Mouse (Mus musculus) midbrain, embryonic 13.5 days (tissue): ENCODE data around the gene Oscar. TPM values are rescaled to one million over a fixed set of nuclear protein-coding genes. Genes with fewer than 3 reads are reported as not detected.

Experiments
- ATAC-seq: fragments of 200-750 bp; cut with Nextera tagmentation; 2 replicates; pipeline ENCODE4 v1.8.0; 2017; ENCODE audit warnings: mild to moderate bottlenecking, moderate TSS enrichment, moderate library complexity
- H3K27ac ChIP-seq: fragments of 300-500 bp; sonication (generic); 2 replicates; pipeline ENCODE4 v1.5.1; 2015; ENCODE audit warnings: inconsistent platforms, mild to moderate bottlenecking, moderate library complexity
- H3K27me3 ChIP-seq: fragments of 300-500 bp; sonication (generic); 2 replicates; pipeline ENCODE4 v1.6.1; 2015; ENCODE audit warnings: mild to moderate bottlenecking, inconsistent platforms
- H3K36me3 ChIP-seq: fragments of 300-500 bp; sonication (generic); 2 replicates; pipeline ENCODE4 v1.6.1; 2015; ENCODE audit warnings: mild to moderate bottlenecking, inconsistent platforms
- H3K4me1 ChIP-seq: fragments of 300-500 bp; sonication (generic); replicated peaks from 2 replicates; pipeline ENCODE4 v1.6.1; 2015; ENCODE audit warnings: inconsistent platforms
- H3K4me2 ChIP-seq: fragments of 300-500 bp; sonication (generic); replicated peaks from 2 replicates; pipeline ENCODE4 v1.6.1; 2015; ENCODE audit warnings: moderate library complexity, mild to moderate bottlenecking, inconsistent platforms
- H3K4me3 ChIP-seq: fragments of 300-500 bp; sonication (generic); replicated peaks from 2 replicates; pipeline ENCODE4 v1.5.1; 2015; ENCODE audit warnings: mild to moderate bottlenecking, inconsistent platforms
- H3K9ac ChIP-seq: fragments of 300-500 bp; sonication (generic); replicated peaks from 2 replicates; pipeline ENCODE4 v1.6.1; 2015; ENCODE audit warnings: mild to moderate bottlenecking, inconsistent platforms
- H3K9me3 ChIP-seq: fragments of 300-500 bp; sonication (generic); 2 replicates; pipeline ENCODE4 v1.6.1; 2016; ENCODE audit warnings: mild to moderate bottlenecking, inconsistent platforms
- WGBS: fragments of 180-500 bp; shearing (Covaris S2); methylation state at CpG from one replicate; pipeline ENCODE4 v1.1.7; 2015; 5-methylcytosine and 5-hydroxymethylcytosine counted together
- polyA plus RNA-seq: library from polyadenylated mRNA; unstranded; fragments of >200 nt; fragmentation: Nextera tagmentation; extraction: Ambion mirVana; gene quantifications from 2 replicates; pipeline ENCODE4 v1.2.1, GENCODE M21; 2015

Gene Oscar
- polyA plus RNA-seq, 1 experiment from 2014 or later = 0.42 TPM

DNA sequence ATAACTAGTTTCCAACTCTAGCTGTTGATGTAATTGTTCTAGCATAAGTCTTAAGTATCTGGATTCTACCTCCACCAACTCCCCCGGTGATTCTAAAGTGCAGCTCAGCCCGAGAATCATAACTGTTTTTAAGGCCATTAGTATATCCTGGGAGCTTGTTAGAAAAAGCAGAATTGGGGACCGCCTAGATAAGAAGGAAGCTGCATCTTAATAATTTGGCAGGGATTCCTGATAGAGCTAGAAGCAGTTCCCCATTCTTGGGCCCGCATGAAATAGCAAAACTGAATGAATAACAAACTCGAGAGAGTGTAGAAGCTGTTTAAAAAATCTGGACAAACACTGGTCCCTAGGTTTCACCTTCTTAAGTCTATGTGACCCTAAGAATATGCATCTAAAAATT, 27.5 kb upstream of the Oscar start:
- H3K36me3 ChIP-seq = peaks cover 47% of the 10 kb centered on the region
- H3K4me2 ChIP-seq = 0 out of 2 replicates have a peak overlapping the region, but pooled peaks have one; percentile 68
- H3K9me3 ChIP-seq = no peaks in the 10 kb centered on the region
- WGBS = 74% methylated on average over 5 of the region's 5 CpGs
- H3K27me3 ChIP-seq = no peaks in the 10 kb centered on the region
- no peak overlapping the region for H3K27ac ChIP-seq
- no peak overlapping the region for H3K9ac ChIP-seq
- H3K4me1 ChIP-seq = peaks cover 32% of the 10 kb centered on the region
- ATAC-seq = no peak
- no peak overlapping the region for H3K4me3 ChIP-seq

DNA sequence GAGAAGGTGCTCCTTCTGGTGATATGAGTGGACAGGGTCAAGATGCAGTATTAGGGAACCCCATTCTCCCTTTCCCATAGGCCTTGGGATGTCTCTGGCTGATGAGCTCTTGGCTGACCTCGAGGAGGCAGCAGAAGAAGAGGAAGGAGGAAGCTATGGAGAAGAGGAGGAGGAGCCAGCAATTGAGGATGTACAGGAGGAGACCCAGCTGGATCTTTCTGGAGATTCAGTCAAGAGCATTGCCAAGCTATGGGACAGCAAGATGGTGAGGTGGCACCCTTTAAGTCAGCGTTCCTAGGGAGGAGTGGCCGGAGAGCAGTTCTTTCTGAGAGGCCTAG, 14.5 kb upstream of the Oscar start:
- Histone ChIP-seq H3K4me2 (peak overlapping the region; percentile 99), H3K4me1 (peaks cover 27% of the 10 kb centered on the region), H3K9me3 (no peaks in the 10 kb centered on the region), H3K4me3 (peak overlapping the region; percentile 79), H3K27ac (no peak overlapping the region), H3K27me3 (no peaks in the 10 kb centered on the region), H3K36me3 (peaks cover 44% of the 10 kb centered on the region), H3K9ac (peak overlapping the region; percentile 82)
- ATAC-seq = peak; percentile 10
- 74% methylated on average over 3 of the region's 3 CpGs for WGBS

DNA sequence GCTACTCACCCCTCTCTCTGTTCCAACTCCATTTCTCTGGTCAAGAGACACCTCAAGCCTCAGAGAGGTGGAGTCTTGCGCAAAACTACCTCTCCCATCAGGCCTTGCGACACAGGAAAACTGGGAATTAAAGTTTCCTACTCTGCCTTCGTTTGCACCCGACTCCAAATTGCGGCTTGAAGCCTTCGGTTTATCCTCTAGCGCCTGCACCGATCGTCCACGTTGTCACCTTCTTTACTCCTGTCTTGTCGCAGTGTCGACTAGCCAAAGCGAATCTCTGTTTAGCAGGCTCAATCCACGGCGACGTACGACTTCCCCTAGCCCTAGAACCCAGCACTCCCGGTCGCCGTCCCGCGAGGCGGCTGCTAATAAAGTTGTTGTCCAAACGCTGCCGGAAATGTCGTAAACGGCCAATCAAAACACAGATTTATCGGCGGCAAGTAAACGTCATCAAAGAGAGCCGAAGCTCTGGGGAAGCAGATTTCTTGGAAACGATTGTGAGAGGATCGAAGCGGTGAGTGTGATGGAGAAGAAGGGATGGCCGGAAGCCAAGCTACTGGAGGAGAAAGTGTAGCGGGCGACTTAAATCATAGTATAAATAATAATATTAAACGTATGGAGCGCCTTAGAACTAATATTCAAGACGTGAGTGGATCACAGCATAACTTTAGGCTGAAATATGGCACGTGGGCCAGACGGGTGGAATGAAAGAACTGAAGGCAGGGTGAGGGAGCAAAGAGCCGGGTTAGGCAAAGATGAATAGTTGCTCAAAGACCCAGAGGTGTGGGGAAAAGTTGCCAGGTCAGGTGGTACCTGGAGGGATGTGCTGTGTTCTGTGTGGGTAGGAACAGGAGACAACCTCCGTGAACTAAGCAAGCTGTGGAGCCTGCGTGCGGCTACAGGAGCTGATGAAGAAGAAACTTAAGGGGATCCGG, 13.9 kb upstream of the Oscar start, which contains the start of the genes Tfpt and Prpf31:
Tfpt (minus strand) TSS at position 387 of the 935 bp plus-strand sequence.
Prpf31 (plus strand) TSS at position 443 of the 935 bp plus-strand sequence.
- H3K27ac ChIP-seq = peak within 1 kb of the TSS; percentile 70; the same call in 1 of the 2 replicates
- peaks cover 44% of the 10 kb centered on the region for H3K36me3 ChIP-seq
- peak within 1 kb of the TSS; percentile 99 for H3K4me2 ChIP-seq
- no peaks in the 10 kb centered on the region for H3K27me3 ChIP-seq
- H3K9ac ChIP-seq = peak within 1 kb of the TSS; percentile 90
- WGBS = under 1% methylated on average over 47 of the region's 47 CpGs
- peak; percentile 89 for ATAC-seq
- no peaks in the 10 kb centered on the region for H3K9me3 ChIP-seq
- H3K4me3 ChIP-seq = peak within 1 kb of the TSS; percentile 79
- H3K4me1 ChIP-seq = peaks cover 27% of the 10 kb centered on the region

DNA sequence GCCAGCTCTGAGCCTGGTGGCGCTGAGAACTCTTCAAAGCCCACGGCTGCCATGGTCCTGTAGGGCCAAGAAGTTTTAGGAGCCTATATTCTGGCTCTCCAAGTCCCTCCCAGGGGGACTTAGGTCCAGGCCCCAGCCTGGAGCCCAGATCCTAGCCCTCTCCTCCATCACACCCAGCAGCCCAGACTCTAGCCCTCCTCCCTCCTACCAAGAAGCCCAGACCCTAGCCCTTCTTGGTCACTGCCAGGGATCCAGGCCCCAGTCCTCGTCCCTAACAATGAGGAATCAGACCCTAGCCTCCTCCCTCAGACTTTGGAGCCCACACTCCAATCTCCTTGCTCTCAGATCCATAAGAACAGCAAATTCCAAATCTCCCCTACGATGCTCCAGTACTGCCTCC, 13.1 kb upstream of the Oscar start:
- Histone ChIP-seq H3K9ac (peak overlapping the region; percentile 90), H3K27ac (peak overlapping the region; percentile 70; the same call in 1 of the 2 replicates), H3K9me3 (no peaks in the 10 kb centered on the region), H3K36me3 (peaks cover 44% of the 10 kb centered on the region), H3K4me2 (peak overlapping the region; percentile 99), H3K4me1 (peaks cover 27% of the 10 kb centered on the region), H3K27me3 (no peaks in the 10 kb centered on the region), H3K4me3 (peak overlapping the region; percentile 79)
- WGBS = 41% methylated on average over 4 of the region's 4 CpGs
- ATAC-seq = peak; percentile 81

DNA sequence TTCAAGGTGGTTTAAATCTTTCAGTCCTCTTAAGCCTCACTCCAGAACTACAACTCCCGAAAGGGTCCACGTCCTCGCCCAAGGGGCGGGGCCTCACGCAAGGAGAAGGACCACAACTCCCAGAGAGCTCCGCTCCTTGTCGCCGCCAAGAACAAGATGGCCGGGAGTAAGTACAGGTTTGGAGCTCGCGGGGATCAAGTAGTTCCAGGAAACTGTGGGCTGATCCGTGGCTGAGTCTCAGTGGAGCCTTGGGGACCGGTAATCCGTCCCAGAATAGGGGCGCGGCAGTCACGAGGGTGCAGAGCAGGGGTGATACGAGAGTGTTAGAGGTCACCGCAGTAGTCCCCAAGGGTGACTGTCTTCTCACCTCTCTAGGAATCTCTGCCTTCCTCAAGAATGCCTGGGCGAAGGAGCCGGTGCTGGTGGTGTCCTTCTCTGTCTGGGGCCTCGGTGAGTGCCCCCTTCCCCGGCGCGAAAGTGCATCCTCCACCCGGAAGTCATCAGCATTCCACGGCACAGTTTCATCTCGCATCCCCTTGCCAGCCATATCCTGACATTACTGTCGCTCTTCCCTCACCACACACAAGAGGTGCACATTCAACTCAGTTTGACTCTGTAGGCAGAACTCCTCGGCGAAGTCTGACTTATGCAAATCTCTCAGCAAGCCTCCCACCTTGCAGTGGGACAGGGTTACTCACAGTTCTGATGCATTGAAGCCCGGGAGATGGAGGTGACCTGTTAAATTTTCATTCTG, 1.5 kb upstream of the Oscar start, which contains the start of gene Ndufa3:
Ndufa3 (plus strand) TSS at position 132 of the 754 bp plus-strand sequence.
- H3K27ac ChIP-seq = peak within 1 kb of the TSS; percentile 59
- peak; percentile 98 for ATAC-seq
- no peaks in the 10 kb centered on the region for H3K9me3 ChIP-seq
- peaks cover 30% of the 10 kb centered on the region for H3K36me3 ChIP-seq
- under 1% methylated on average over 32 of the region's 32 CpGs for WGBS
- peak within 1 kb of the TSS; percentile 88 for H3K4me2 ChIP-seq
- peak within 1 kb of the TSS; percentile 88 for H3K9ac ChIP-seq
- H3K4me3 ChIP-seq = peak within 1 kb of the TSS; percentile 82
- no peaks in the 10 kb centered on the region for H3K27me3 ChIP-seq
- peaks cover 12% of the 10 kb centered on the region for H3K4me1 ChIP-seq

DNA sequence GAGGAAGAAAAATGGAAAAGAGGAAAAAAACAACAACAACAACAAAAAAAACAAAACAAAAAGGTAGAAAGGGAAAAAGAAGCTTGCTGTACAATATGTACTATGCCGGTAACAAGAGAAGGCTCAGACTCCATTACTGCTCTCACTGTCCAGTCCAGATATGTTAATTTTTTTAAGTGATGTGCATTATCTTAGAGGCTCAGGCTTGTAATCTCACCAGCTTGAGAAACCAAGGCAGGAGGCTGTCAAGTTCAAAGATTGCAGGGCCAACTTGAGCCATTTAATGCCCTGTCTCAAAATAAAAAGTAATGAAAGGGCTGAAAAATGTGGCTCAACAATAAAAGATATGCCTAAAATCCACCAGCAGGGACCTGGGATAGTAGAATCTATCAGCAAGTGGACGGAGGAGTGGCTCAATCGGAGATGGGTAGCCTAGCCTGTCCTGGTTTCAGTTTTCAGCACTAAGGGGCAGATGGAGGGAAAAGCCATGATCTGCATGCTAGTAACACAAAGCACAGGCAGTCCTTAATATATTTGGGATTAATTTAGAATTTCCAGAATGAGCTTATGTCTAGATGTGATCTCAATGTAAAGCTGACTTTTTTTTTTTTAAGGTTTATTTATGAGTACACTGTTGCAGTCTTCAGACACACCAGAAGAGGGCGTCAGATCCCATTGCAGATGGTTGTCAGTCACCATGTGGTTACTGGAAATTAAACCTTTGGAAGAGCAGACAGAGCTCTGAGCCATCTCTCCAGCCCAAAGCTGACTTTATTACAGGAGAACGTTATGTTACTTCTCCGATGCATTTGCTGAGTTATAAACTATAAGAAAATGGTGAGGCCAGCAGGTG, 658 bp upstream of the Oscar start:
- peak overlapping the region; percentile 82 for H3K4me3 ChIP-seq
- H3K36me3 ChIP-seq = peaks cover 24% of the 10 kb centered on the region
- 40% methylated on average over 6 of the region's 6 CpGs for WGBS
- no peaks in the 10 kb centered on the region for H3K27me3 ChIP-seq
- peak; percentile 62 for ATAC-seq
- no peaks in the 10 kb centered on the region for H3K9me3 ChIP-seq
- peak overlapping the region; percentile 88; the same call in 1 of the 2 replicates for H3K4me2 ChIP-seq
- H3K27ac ChIP-seq = no peak overlapping the region
- H3K9ac ChIP-seq = no peak overlapping the region
- peaks cover 12% of the 10 kb centered on the region for H3K4me1 ChIP-seq

DNA sequence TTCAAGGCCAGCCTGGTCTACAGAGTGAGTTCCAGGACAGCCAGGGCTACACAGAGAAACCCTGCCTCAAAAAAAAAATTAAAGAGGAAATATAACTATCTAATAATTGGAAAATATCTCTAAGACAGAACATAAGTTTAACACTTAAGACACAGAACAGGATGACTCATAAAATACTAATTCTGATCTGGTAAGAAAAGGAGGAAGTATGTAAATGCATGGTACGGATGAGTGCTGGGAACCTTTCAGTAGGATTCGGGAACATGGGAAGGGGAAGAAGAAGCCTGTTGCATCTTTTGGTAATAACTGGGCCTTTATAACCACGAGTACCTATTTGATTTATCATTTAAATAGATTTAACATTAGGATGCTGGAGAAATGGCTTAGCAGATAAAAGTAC, 1.9 kb downstream of the Oscar start:
- Histone ChIP-seq H3K36me3 (no peaks in the 10 kb centered on the region), H3K4me2 (no peak overlapping the region), H3K4me3 (no peak overlapping the region), H3K9me3 (no peaks in the 10 kb centered on the region), H3K27ac (no peak overlapping the region), H3K4me1 (peaks cover 12% of the 10 kb centered on the region), H3K9ac (no peak overlapping the region), H3K27me3 (no peaks in the 10 kb centered on the region)
- 88% methylated on average over 3 of the region's 3 CpGs for WGBS
- ATAC-seq = no peak

DNA sequence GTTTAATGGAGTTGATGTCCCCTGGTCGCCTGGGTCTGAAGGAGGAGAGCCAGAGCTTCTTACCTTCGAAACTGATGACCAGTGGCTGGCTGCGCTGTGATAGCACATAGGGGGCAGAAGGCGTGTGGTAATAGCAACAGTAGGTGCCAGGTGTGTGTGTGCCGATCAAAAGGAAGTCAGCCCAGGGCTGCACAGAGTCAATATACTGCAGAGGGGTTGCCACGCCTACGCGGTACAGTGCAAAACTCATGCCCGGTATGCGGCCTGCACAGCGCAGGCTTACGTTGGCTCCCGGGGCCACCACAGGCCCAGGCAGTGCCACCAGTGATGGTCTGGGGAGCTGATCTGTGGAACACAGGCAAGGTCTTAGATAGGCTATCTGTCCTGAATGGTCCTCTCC, 5.0 kb downstream of the Oscar start:
- no peaks in the 10 kb centered on the region for H3K9me3 ChIP-seq
- no peaks in the 10 kb centered on the region for H3K27me3 ChIP-seq
- no peak overlapping the region for H3K9ac ChIP-seq
- WGBS = 89% methylated on average over 13 of the region's 13 CpGs
- no peaks in the 10 kb centered on the region for H3K4me1 ChIP-seq
- H3K36me3 ChIP-seq = no peaks in the 10 kb centered on the region
- no peak overlapping the region for H3K4me3 ChIP-seq
- no peak overlapping the region for H3K4me2 ChIP-seq
- H3K27ac ChIP-seq = no peak overlapping the region
- no peak for ATAC-seq

DNA sequence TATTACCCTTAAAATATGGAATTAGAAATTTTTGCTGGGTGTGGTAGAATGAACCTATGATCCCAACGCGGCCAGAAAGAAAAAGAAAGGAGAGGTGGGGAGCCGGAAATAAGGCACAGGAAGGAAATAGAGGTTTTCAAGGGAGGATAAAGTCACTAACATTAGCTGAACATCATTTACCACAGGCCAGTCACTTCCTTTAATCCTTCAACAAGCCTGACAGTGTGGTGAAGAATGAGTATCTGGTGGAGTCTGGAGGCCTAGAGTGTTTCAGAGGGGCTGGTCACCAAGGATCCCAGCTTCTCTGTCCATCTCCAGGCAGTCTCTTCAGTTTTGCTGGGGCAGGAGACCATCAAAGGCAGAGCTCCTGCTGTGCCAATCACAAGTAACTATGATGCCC, 5.5 kb downstream of the Oscar start:
- Histone ChIP-seq H3K27me3 (no peaks in the 10 kb centered on the region), H3K4me2 (no peak overlapping the region), H3K27ac (no peak overlapping the region), H3K36me3 (no peaks in the 10 kb centered on the region), H3K4me3 (no peak overlapping the region), H3K9me3 (no peaks in the 10 kb centered on the region), H3K9ac (no peak overlapping the region), H3K4me1 (no peaks in the 10 kb centered on the region)
- ATAC-seq = no peak
- WGBS = 91% methylated on average over 3 of the region's 3 CpGs

DNA sequence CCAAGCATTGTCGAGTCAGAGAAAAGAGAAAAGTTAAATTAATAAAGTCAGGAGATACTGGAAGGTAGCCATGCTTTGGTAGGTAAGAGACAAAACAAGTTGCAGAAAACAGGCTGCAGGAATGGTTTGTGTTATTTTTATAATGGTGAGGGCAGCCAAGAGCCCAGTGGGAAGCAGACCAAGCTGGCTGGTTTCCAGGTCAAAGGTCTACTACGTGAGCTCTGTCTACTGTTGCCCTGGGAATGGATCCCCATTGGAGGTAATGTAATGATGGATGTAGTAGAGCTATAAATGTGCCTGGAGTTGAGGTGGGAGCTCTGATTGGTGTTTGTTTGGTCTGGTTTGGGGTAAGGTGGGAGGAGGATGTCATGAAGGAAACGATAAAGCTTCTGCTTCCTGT, 6.9 kb downstream of the Oscar start:
- H3K27me3 ChIP-seq = no peaks in the 10 kb centered on the region
- H3K4me3 ChIP-seq = no peak overlapping the region
- H3K4me2 ChIP-seq = no peak overlapping the region
- no peak for ATAC-seq
- no peak overlapping the region for H3K9ac ChIP-seq
- no peaks in the 10 kb centered on the region for H3K36me3 ChIP-seq
- no peak overlapping the region for H3K27ac ChIP-seq
- no peaks in the 10 kb centered on the region for H3K4me1 ChIP-seq
- 79% methylated on average over 3 of the region's 3 CpGs for WGBS
- H3K9me3 ChIP-seq = no peaks in the 10 kb centered on the region

DNA sequence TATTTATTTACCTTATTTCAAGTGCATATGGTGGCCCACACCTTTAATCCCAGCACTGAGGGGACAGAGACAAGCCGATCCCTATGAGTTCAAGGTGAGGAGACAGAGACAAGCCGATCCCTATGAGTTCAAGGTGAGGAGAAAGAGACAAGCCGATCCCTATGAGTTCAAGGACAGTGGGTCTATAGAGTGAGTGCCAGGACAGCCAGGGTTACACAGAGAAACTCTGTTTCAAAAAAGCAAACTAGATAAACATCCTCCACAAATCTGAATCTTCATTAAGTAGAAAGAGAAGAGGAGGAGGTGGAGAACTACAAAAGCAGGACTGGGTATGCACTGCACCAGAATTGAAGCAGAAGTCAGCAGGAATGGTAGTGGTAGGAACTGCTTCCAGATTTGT, 7.3 kb downstream of the Oscar start:
- no peak overlapping the region for H3K27ac ChIP-seq
- WGBS = 88% methylated on average over 3 of the region's 3 CpGs
- no peaks in the 10 kb centered on the region for H3K4me1 ChIP-seq
- ATAC-seq = no peak
- no peaks in the 10 kb centered on the region for H3K9me3 ChIP-seq
- H3K4me3 ChIP-seq = no peak overlapping the region
- H3K9ac ChIP-seq = no peak overlapping the region
- H3K36me3 ChIP-seq = no peaks in the 10 kb centered on the region
- no peak overlapping the region for H3K4me2 ChIP-seq
- no peaks in the 10 kb centered on the region for H3K27me3 ChIP-seq
